Mouse (Mus musculus): ENCODE data around the gene Kcnn4. TPM values are rescaled to one million over a fixed set of nuclear protein-coding genes. Genes with fewer than 3 reads are reported as not detected.

The Kcnn4 gene
- total RNA-seq, 2 experiments from 2014 or later = 1.2 to 2.2 TPM

GRCm38 (mm10) chr7:24365258-24366014, 4.6 kb upstream of the Kcnn4 start:
- no peak for DNase-seq
- intact Hi-C loops (cut with DNase I) = loop anchor here (1.0 kb wide), 1 partner anchor 42 kb away; no protein-coding TSS in a partner anchor

GRCm38 (mm10) chr7:24366716-24367632, 3.1 kb upstream of the Kcnn4 start:
- DNase-seq = no peak
- intact Hi-C loops (cut with DNase I) = no loop called here

- intact Hi-C loops (cut with DNase I) = no loop called here
- no peak for DNase-seq
Measured at GRCm38 (mm10) chr7:24368226-24368625, 1.8 kb upstream of the Kcnn4 start.

- DNase-seq = no peak
- intact Hi-C loops (cut with DNase I) = no loop called here
Measured at GRCm38 (mm10) chr7:24368946-24369345, 1.1 kb upstream of the Kcnn4 start.

- intact Hi-C loops (cut with DNase I) = no loop called here
- DNase-seq = no peak
Measured at GRCm38 (mm10) chr7:24371012-24371808, 1.1 kb downstream of the Kcnn4 start.

GRCm38 (mm10) chr7:24371809-24372145, 1.7 kb downstream of the Kcnn4 start:
- no peak for DNase-seq
- intact Hi-C loops (cut with DNase I) = no loop called here

- intact Hi-C loops (cut with DNase I) = no loop called here
- DNase-seq = no peak
Measured at GRCm38 (mm10) chr7:24372300-24372699, 2.2 kb downstream of the Kcnn4 start.

- intact Hi-C loops (cut with DNase I) = no loop called here
- no peak for DNase-seq
Measured at GRCm38 (mm10) chr7:24372786-24373185, 2.7 kb downstream of the Kcnn4 start.

- intact Hi-C loops (cut with DNase I) = no loop called here
- peak; percentile 39 to 50 for DNase-seq
Measured at GRCm38 (mm10) chr7:24373538-24374379, 3.7 kb downstream of the Kcnn4 start.

GRCm38 (mm10) chr7:24376456-24376855, 6.4 kb downstream of the Kcnn4 start:
- DNase-seq = no peak
- intact Hi-C loops (cut with DNase I) = no loop called here

- DNase-seq = peak; percentile 44 to 51
- intact Hi-C loops (cut with DNase I) = no loop called here
Measured at GRCm38 (mm10) chr7:24377091-24377865, 7.2 kb downstream of the Kcnn4 start.

GRCm38 (mm10) chr7:24378049-24378701, 8.1 kb downstream of the Kcnn4 start:
- intact Hi-C loops (cut with DNase I) = no loop called here
- no peak for DNase-seq

GRCm38 (mm10) chr7:24379934-24380333, 9.9 kb downstream of the Kcnn4 start:
- DNase-seq = no peak
- intact Hi-C loops (cut with DNase I) = loop anchor here (10.0 kb wide), 1 partner anchor 415 kb away; no protein-coding TSS in a partner anchor

GRCm38 (mm10) chr7:24380370-24380769, 10.3 kb downstream of the Kcnn4 start:
- intact Hi-C loops (cut with DNase I) = loop anchor here (10.0 kb wide), 1 partner anchor 416 kb away; no protein-coding TSS in a partner anchor
- DNase-seq = no peak

- intact Hi-C loops (cut with DNase I) = loop anchor here (10.0 kb wide), 1 partner anchor 418 kb away; no protein-coding TSS in a partner anchor
- DNase-seq = no peak
Measured at GRCm38 (mm10) chr7:24382730-24383372, 12.8 kb downstream of the Kcnn4 start.

- intact Hi-C loops (cut with DNase I) = loop anchor here (2.0 to 10.0 kb wide), 2 partner anchors 47 to 419 kb away; no protein-coding TSS in a partner anchor
- DNase-seq = no peak
Measured at GRCm38 (mm10) chr7:24384070-24384469, 14.0 kb downstream of the Kcnn4 start.

- DNase-seq = peak; percentile 60 to 80
- intact Hi-C loops (cut with DNase I) = loop anchor here (1.0 to 10.0 kb wide), 3 partner anchors 21 to 420 kb away; no protein-coding TSS in a partner anchor
Measured at GRCm38 (mm10) chr7:24384827-24385226, 14.8 kb downstream of the Kcnn4 start.
